Mouse (Mus musculus) CH12.LX (cell line): ENCODE data around the gene Anks1b. TPM values are rescaled to one million over a fixed set of nuclear protein-coding genes. Genes with fewer than 3 reads are reported as not detected.

Source experiments
- DNase-seq: peaks from one replicate; pipeline ENCODE4 v3.0.0-alpha.2; 2013; ENCODE audit errors: extremely low read depth
- H3K27ac ChIP-seq: 2 replicates; pipeline ENCODE4 v1.5.1; 2012; ENCODE audit warnings: low read depth, mild to moderate bottlenecking, control low read depth, moderate library complexity; ENCODE audit not compliant: insufficient read depth
- H3K27me3 ChIP-seq: replicated peaks from 2 replicates; pipeline ENCODE3; 2012; ENCODE audit warnings: inconsistent platforms
- H3K36me3 ChIP-seq, 2 experiments: replicated peaks in 1 of 2; 2 replicates each; pipeline versions ENCODE3 to v1.6.1; 2012; ENCODE audit warnings: inconsistent platforms in 1 of 2, low read length in 1 of 2, mild to moderate bottlenecking in 1 of 2, mixed read lengths in 1 of 2, moderate library complexity in 1 of 2; ENCODE audit not compliant: control insufficient read depth in 1 of 2, insufficient read depth in 1 of 2
- H3K4me1 ChIP-seq, 2 experiments: 2 replicates each; pipeline ENCODE4 v1.6.1; 2012; ENCODE audit warnings: inconsistent platforms in 1 of 2, moderate library complexity in 1 of 2; ENCODE audit not compliant: insufficient read depth in 2 of 2, control insufficient read depth in 1 of 2
- H3K4me2 ChIP-seq: 2 replicates; pipeline ENCODE4 v1.6.1; 2012; ENCODE audit warnings: low read depth, mild to moderate bottlenecking, control low read depth; ENCODE audit not compliant: poor library complexity, insufficient read depth, severe bottlenecking
- H3K4me3 ChIP-seq, 3 experiments: fragments of 150-350 bp in 1 of 3; sonication (generic) in 1 of 3; replicated peaks in 1 of 3; 2 replicates each; pipeline versions ENCODE3 to v1.5.1; 2011 to 2012; ENCODE audit warnings: low read depth in 2 of 3, low read length in 2 of 3, mild to moderate bottlenecking in 2 of 3, moderate library complexity in 2 of 3, control low read depth in 1 of 3, improper control_type of control experiment in 1 of 3, inconsistent platforms in 1 of 3, mixed read lengths in 1 of 3; ENCODE audit not compliant: poor library complexity in 1 of 3
- H3K79me2 ChIP-seq: replicated peaks from 2 replicates; pipeline ENCODE4 v1.6.1; 2012; ENCODE audit warnings: mild to moderate bottlenecking, moderate library complexity; ENCODE audit not compliant: control insufficient read depth, poor library complexity, insufficient read depth, severe bottlenecking; ENCODE audit errors: extremely low read depth
- H3K9ac ChIP-seq: 2 replicates; pipeline ENCODE4 v1.6.1; 2012; ENCODE audit warnings: low read depth, mild to moderate bottlenecking, control low read depth, moderate library complexity; ENCODE audit not compliant: insufficient read depth
- H3K9me3 ChIP-seq: replicated peaks from 2 replicates; pipeline ENCODE3; 2012; ENCODE audit warnings: low read length, inconsistent platforms, mixed read lengths
- CHD1 ChIP-seq: IDR thresholded peaks from 2 replicates; pipeline ENCODE4 v1.6.1; 2012; ENCODE audit warnings: low read depth, low read length, improper control_type of control experiment, inconsistent platforms
- CHD2 ChIP-seq: IDR thresholded peaks from 2 replicates; pipeline ENCODE4 v1.6.1; 2011; ENCODE audit warnings: low read length, improper control_type of control experiment
- CTCF ChIP-seq, 2 experiments: IDR thresholded peaks in 1 of 2; conservative IDR thresholded peaks in 1 of 2; 2 replicates each; pipeline ENCODE4 v1.5.1; 2011 to 2012; ENCODE audit warnings: low read depth in 2 of 2, low read length in 2 of 2, improper control_type of control experiment in 1 of 2, inconsistent platforms in 1 of 2, mild to moderate bottlenecking in 1 of 2, moderate library complexity in 1 of 2
- E2F4 ChIP-seq: IDR thresholded peaks from 2 replicates; pipeline ENCODE4 v1.6.1; 2011; ENCODE audit warnings: low read depth, low read length, improper control_type of control experiment; ENCODE audit not compliant: insufficient replicate concordance
- HCFC1 ChIP-seq: IDR thresholded peaks from 2 replicates; pipeline ENCODE4 v1.6.1; 2012; ENCODE audit warnings: low read depth, mild to moderate bottlenecking, inconsistent platforms, low read length, improper control_type of control experiment
- IRF4 ChIP-seq: IDR thresholded peaks from 2 replicates; pipeline ENCODE4 v1.6.1; 2014; ENCODE audit warnings: low read depth, mild to moderate bottlenecking, inconsistent platforms, low read length, improper control_type of control experiment
- KAT2A ChIP-seq: IDR thresholded peaks from 2 replicates; pipeline ENCODE4 v1.6.1; 2012; ENCODE audit warnings: low read length, improper control_type of control experiment, inconsistent platforms; ENCODE audit not compliant: insufficient replicate concordance
- MAX ChIP-seq: IDR thresholded peaks from 2 replicates; pipeline ENCODE4 v1.6.1; 2011; ENCODE audit warnings: low read length, improper control_type of control experiment
- MEF2A ChIP-seq: IDR thresholded peaks from 2 replicates; pipeline ENCODE4 v1.6.1; 2014; ENCODE audit warnings: low read depth, mild to moderate bottlenecking, inconsistent platforms, low read length, improper control_type of control experiment, borderline replicate concordance
- MYC ChIP-seq: IDR thresholded peaks from 2 replicates; pipeline ENCODE4 v1.6.1; 2011; ENCODE audit warnings: low read depth, mild to moderate bottlenecking, improper control_type of control experiment, low read length
- NELFE ChIP-seq: IDR thresholded peaks from 2 replicates; pipeline ENCODE4 v1.6.1; 2011; ENCODE audit warnings: low read depth, low read length, improper control_type of control experiment
- NRF1 ChIP-seq: IDR thresholded peaks from 2 replicates; pipeline ENCODE4 v1.6.1; 2014; ENCODE audit warnings: low read depth, mild to moderate bottlenecking, inconsistent platforms, low read length, improper control_type of control experiment, moderate library complexity
- PAX5 ChIP-seq: IDR thresholded peaks from 2 replicates; pipeline ENCODE4 v1.6.1; 2012; ENCODE audit warnings: low read length, inconsistent platforms, mixed read lengths
- RCOR1 ChIP-seq: conservative IDR thresholded peaks from 2 replicates; pipeline ENCODE4 v1.6.1; 2012; ENCODE audit warnings: low read depth, mild to moderate bottlenecking, inconsistent platforms, low read length, improper control_type of control experiment
- SIN3A ChIP-seq: IDR thresholded peaks from 2 replicates; pipeline ENCODE4 v1.6.1; 2012; ENCODE audit warnings: low read length, improper control_type of control experiment, inconsistent platforms
- SMC3 ChIP-seq: IDR thresholded peaks from 2 replicates; pipeline ENCODE4 v1.6.1; 2011; ENCODE audit warnings: low read depth, low read length, improper control_type of control experiment
- TBP ChIP-seq: conservative IDR thresholded peaks from 2 replicates; pipeline ENCODE4 v1.6.1; 2011; ENCODE audit warnings: low read depth, low read length, improper control_type of control experiment
- TCF12 ChIP-seq: IDR thresholded peaks from 2 replicates; pipeline ENCODE4 v1.6.1; 2014; ENCODE audit warnings: low read depth, mild to moderate bottlenecking, inconsistent platforms, low read length, improper control_type of control experiment
- UBTF ChIP-seq: IDR thresholded peaks from 2 replicates; pipeline ENCODE4 v1.6.1; 2012; ENCODE audit warnings: low read depth, mild to moderate bottlenecking, inconsistent platforms, low read length, improper control_type of control experiment, moderate library complexity
- USF1 ChIP-seq: IDR thresholded peaks from 2 replicates; pipeline ENCODE4 v1.6.1; 2014; ENCODE audit warnings: low read depth, mild to moderate bottlenecking, inconsistent platforms, low read length, improper control_type of control experiment
- USF2 ChIP-seq: conservative IDR thresholded peaks from 2 replicates; pipeline ENCODE4 v1.6.1; 2011; ENCODE audit warnings: low read depth, low read length, improper control_type of control experiment
- ZC3H11A ChIP-seq: IDR thresholded peaks from 2 replicates; pipeline ENCODE4 v1.6.1; 2012; ENCODE audit warnings: low read depth, mild to moderate bottlenecking, inconsistent platforms, low read length, improper control_type of control experiment
- dilution Hi-C: fragments of 300-500 bp; cut with MboI; formaldehyde crosslinking; loops from 2 replicates; pipeline ENCODE4 v1.14.3; 2020; ENCODE audit warnings: low sequenced_read_pairs; ENCODE audit not compliant: extremely low pct_unique_long_range_greater_than_20kb, extremely low pct_ligation_motif_present
- in situ Hi-C: fragments of 300-500 bp; cut with MboI; formaldehyde crosslinking; loops from 3 replicates; pipeline ENCODE4 v1.14.3; 2019; ENCODE audit warnings: low sequenced_read_pairs, low pct_ligation_motif_present, low pct_unique_long_range_greater_than_20kb, mixed read lengths
- polyA plus RNA-seq: library from polyadenylated mRNA; unstranded; fragments of >175 nt; gene quantifications from 2 replicates; pipeline ENCODE4 v1.2.1, GENCODE M21; 2012; ENCODE audit warnings: low read depth; ENCODE audit not compliant: insufficient read length
- total RNA-seq, 2 experiments: library from RNA; depleted of rRNA; stranded (reverse); fragments of 300-350 nt in 1 of 2; fragments of >200 nt in 1 of 2; gene quantifications; 2 replicates each; pipeline ENCODE4 v1.2.3; 2012 to 2014

Gene Anks1b
- total and polyA plus RNA-seq, 3 experiments, result 0.17 TPM; not detected in 2

GRCm38 (mm10) chr10:90576191-90577098, 703.1 kb downstream of the Anks1b start:
- no peaks in the 10 kb centered on the region for H3K9me3 ChIP-seq
- H3K36me3 ChIP-seq, result no peaks in the 10 kb centered on the region
- no peak overlapping the region for H3K27ac ChIP-seq
- no peaks in the 10 kb centered on the region for H3K79me2 ChIP-seq
- H3K9ac ChIP-seq, result no peak overlapping the region
- H3K4me2 ChIP-seq, result no peak overlapping the region
- no peaks in the 10 kb centered on the region for H3K4me1 ChIP-seq
- TF ChIP-seq MAX (no peak), E2F4 (no peak), TCF12 (no peak), NELFE (no peak), ZC3H11A (no peak), MYC (no peak), CTCF (conservative IDR thresholded peaks at IDR 0.05 in 1 of 2, IDR thresholded peaks at IDR 0.05 in 1 of 2; ENCODE audit: low read depth in 2 of 2, low read length in 2 of 2) (no peak), PAX5 (no peak)
- DNase-seq, result no peak
- dilution Hi-C loops (no loop called here), in situ Hi-C loops (no loop called here)
- no peak overlapping the region for H3K4me3 ChIP-seq
- H3K27me3 ChIP-seq, result no peaks in the 10 kb centered on the region

- H3K36me3 ChIP-seq, result no peaks in the 10 kb centered on the region
- H3K9ac ChIP-seq, result no peak overlapping the region
- no peaks in the 10 kb centered on the region for H3K9me3 ChIP-seq
- H3K4me1 ChIP-seq, result no peaks in the 10 kb centered on the region
- no peak for TF ChIP-seq CHD2
- no peak for TF ChIP-seq SIN3A
- no peak for TF ChIP-seq IRF4
- no peak for TF ChIP-seq TBP
- TF ChIP-seq HCFC1, result no peak
- no peak for TF ChIP-seq PAX5
- TF ChIP-seq KAT2A, result no peak
- TF ChIP-seq CTCF (conservative IDR thresholded peaks at IDR 0.05 in 1 of 2, IDR thresholded peaks at IDR 0.05 in 1 of 2; ENCODE audit: low read depth in 2 of 2, low read length in 2 of 2), result no peak
- no peak for TF ChIP-seq USF2
- TF ChIP-seq UBTF, result no peak
- no peak for TF ChIP-seq USF1
- TF ChIP-seq RCOR1, result no peak
- no peak for TF ChIP-seq NRF1
- no peak for TF ChIP-seq SMC3
- TF ChIP-seq CHD1, result no peak
- no peak for TF ChIP-seq MEF2A
- no peak overlapping the region for H3K27ac ChIP-seq
- H3K79me2 ChIP-seq, result no peaks in the 10 kb centered on the region
- no peak overlapping the region for H3K4me2 ChIP-seq
- DNase-seq, result no peak
- H3K27me3 ChIP-seq, result no peaks in the 10 kb centered on the region
- H3K4me3 ChIP-seq, result no peak overlapping the region
- in situ Hi-C loops (no loop called here), dilution Hi-C loops (no loop called here)
Observed at GRCm38 (mm10) chr10:90577099-90577461, 703.8 kb downstream of the Anks1b start.
